Mouse (Mus musculus) liver, embryonic 11.5 days (tissue): ENCODE results near the gene Fam19a4. TPM values are rescaled to one million over a fixed set of nuclear protein-coding genes. Genes with fewer than 3 reads are reported as not detected.
"Not testable (repeated sequence)": the region's sequence is repeated elsewhere in the genome, so short reads cannot be mapped to it uniquely, and the experiment has no call there.

Source experiments
- ATAC-seq: fragments of 200-750 bp; cut with Nextera tagmentation; replicated peaks from 2 replicates; pipeline ENCODE4 v1.8.0; 2017; ENCODE audit warnings: moderate number of reproducible peaks, mild to moderate bottlenecking, moderate TSS enrichment, moderate library complexity; ENCODE audit not compliant: low FRiP score
- DNase-seq: peaks from one replicate; pipeline ENCODE4 v3.0.0-alpha.2; 2017; ENCODE audit warnings: low spot score
- H3K27ac ChIP-seq: fragments of 300-500 bp; sonication (generic); 2 replicates; pipeline ENCODE4 v1.5.1; 2014; ENCODE audit warnings: mild to moderate bottlenecking, low read depth, low read length, control low read depth
- H3K27me3 ChIP-seq: fragments of 300-500 bp; sonication (generic); replicated peaks from 2 replicates; pipeline ENCODE4 v1.6.1; 2014; ENCODE audit warnings: low read length, mixed read lengths; ENCODE audit not compliant: control insufficient read depth, insufficient read depth
- H3K36me3 ChIP-seq: fragments of 300-500 bp; sonication (generic); 2 replicates; pipeline ENCODE4 v1.6.1; 2014; ENCODE audit warnings: mild to moderate bottlenecking, low read length, moderate library complexity, mixed read lengths; ENCODE audit not compliant: control insufficient read depth, insufficient read depth
- H3K4me1 ChIP-seq: fragments of 300-500 bp; sonication (generic); replicated peaks from 2 replicates; pipeline ENCODE4 v1.6.1; 2014; ENCODE audit warnings: low read length, mixed read lengths; ENCODE audit not compliant: control insufficient read depth, insufficient read depth
- H3K4me2 ChIP-seq: fragments of 300-500 bp; sonication (generic); 2 replicates; pipeline ENCODE4 v1.6.1; 2014; ENCODE audit warnings: mild to moderate bottlenecking, control low read depth, moderate library complexity
- H3K4me3 ChIP-seq: fragments of 300-500 bp; sonication (generic); 2 replicates; pipeline ENCODE4 v1.5.1; 2014; ENCODE audit warnings: low read depth, low read length, control low read depth
- H3K9ac ChIP-seq: fragments of 300-500 bp; sonication (generic); 2 replicates; pipeline ENCODE4 v1.6.1; 2014; ENCODE audit warnings: low read depth, low read length, control low read depth
- H3K9me3 ChIP-seq: fragments of 300-500 bp; sonication (generic); 2 replicates; pipeline ENCODE4 v1.6.1; 2016; ENCODE audit warnings: low read length, inconsistent platforms, mixed read lengths; ENCODE audit not compliant: control insufficient read depth
- WGBS: fragments of 180-500 bp; shearing (Covaris S2); extraction: QIAGEN DNeasy Blood & Tissue Kit; methylation state at CpG from one replicate; pipeline ENCODE4 v1.1.7; 2014; 5-methylcytosine and 5-hydroxymethylcytosine counted together
- polyA plus RNA-seq: library from polyadenylated mRNA; unstranded; fragments of >200 nt; fragmentation: Nextera tagmentation; extraction: Ambion mirVana; gene quantifications from 2 replicates; pipeline ENCODE4 v1.2.1, GENCODE M21; 2014

The Fam19a4 gene
- polyA plus RNA-seq, 1 experiment from 2014 or later: not detected

DNA sequence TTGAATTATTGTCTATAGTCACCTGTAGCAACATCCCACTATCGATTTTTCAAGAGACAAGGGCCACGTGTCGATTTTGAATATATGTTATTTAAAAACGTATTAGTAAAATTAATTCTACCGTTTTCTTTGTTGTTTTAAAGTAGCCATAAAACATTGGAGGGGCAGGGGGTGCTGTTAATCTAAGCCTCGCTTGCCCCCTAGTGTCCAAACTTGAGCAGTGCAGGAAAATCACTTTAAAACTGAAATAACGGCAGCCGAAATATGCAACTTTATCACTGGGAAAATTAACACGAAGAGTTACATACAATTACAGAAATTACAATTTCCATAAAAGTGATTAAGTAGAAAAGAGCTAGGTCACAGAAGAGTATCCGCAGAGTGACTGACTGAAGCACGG is 55.2 kb downstream of the Fam19a4 start:
- DNase-seq (no peak), ATAC-seq (no peak)
- Histone ChIP-seq H3K4me1 (no peaks in the 10 kb centered on the region), H3K27ac (no peak overlapping the region), H3K4me3 (no peak overlapping the region), H3K9ac (no peak overlapping the region), H3K36me3 (no peaks in the 10 kb centered on the region), H3K9me3 (no peaks in the 10 kb centered on the region), H3K27me3 (no peaks in the 10 kb centered on the region), H3K4me2 (no peak overlapping the region)
- 20% methylated on average over 11 of the region's 11 CpGs for WGBS

DNA sequence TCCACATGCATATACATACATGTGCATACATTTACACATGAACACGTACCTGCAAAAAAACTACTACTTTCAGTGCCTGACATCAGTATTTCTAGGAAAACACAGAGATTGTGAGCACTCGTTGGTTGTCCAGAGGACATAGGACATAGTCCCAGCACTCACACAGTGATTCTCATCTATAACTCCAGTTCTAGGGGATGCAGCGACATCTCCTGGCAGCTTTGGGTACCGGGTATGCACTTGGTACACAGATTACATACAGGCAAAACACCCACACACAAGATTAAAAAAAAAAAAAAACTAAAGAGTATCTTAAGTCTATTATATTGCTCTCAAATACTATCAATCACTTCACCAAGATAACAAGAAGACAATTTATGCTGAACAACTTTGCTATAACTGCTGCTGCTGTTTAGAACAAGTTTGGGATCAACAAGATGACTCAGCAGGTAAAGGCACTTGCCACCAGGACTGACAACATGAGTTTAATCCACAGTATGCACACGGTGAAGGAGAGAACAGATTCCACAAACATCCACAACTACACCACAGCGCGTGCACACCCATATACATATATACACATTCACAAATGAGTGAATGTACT is 64.6 kb downstream of the Fam19a4 start:
- no peak for ATAC-seq
- H3K9ac ChIP-seq: no peak overlapping the region
- 83% methylated on average over 7 of the region's 7 CpGs for WGBS

DNA sequence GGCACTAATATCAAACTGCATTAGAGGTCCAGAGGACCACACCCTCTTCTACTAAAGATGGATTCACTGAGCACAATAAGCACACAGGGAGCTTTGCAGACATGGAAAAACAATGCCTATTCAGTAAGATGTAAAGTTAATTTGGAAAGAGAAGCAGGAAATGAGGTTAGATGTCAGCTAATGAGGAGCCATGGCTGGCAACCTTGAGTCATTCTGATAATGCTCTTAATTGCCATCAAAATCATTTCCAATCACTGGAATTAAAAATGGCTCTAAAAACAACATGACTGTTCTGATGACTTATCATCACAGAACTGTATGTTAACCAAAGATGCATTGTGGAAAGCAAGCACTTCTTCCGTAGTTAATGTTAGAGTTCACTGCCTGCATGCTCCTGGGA is 68.5 kb downstream of the Fam19a4 start:
- no peak overlapping the region for H3K4me2 ChIP-seq
- 74% methylated on average over 1 of the region's 1 CpGs for WGBS
- no peak overlapping the region for H3K4me3 ChIP-seq
- H3K27me3 ChIP-seq: no peaks in the 10 kb centered on the region
- H3K36me3 ChIP-seq: no peaks in the 10 kb centered on the region
- no peak for ATAC-seq
- H3K27ac ChIP-seq: no peak overlapping the region
- DNase-seq: no peak
- H3K9me3 ChIP-seq: no peaks in the 10 kb centered on the region
- H3K4me1 ChIP-seq: no peaks in the 10 kb centered on the region
- H3K9ac ChIP-seq: no peak overlapping the region

More for the DNA sequence above, 64.6 kb downstream of the Fam19a4 start:
- Histone ChIP-seq H3K27me3 (no peaks in the 10 kb centered on the region), H3K4me1 (no peaks in the 10 kb centered on the region), H3K4me2 (no peak overlapping the region), H3K27ac (no peak overlapping the region), H3K4me3 (no peak overlapping the region), H3K9me3 (no peaks in the 10 kb centered on the region), H3K36me3 (no peaks in the 10 kb centered on the region)
- no peak for DNase-seq

DNA sequence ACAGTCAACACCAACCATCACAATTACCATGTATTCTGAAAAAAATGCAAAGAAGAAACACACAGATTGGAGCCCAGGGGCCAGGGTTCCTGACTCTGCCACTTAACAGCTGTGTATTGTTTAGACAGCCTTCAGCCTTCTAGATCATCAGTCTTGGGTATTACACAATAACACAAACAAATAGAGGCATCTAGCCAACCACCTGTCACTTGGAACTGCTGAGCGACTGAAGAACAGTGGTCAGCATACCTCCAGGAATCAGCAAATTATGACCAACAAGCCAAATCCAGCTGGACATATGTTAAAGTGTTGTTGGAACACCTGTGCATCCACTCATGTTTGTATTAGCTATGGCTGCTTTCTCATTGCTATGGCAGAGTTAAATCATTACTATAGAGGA is 82.7 kb downstream of the Fam19a4 start:
- Histone ChIP-seq H3K27ac (no peak overlapping the region), H3K4me2 (no peak overlapping the region), H3K36me3 (no peaks in the 10 kb centered on the region), H3K4me1 (no peaks in the 10 kb centered on the region), H3K4me3 (no peak overlapping the region), H3K27me3 (no peaks in the 10 kb centered on the region), H3K9me3 (no peaks in the 10 kb centered on the region), H3K9ac (no peak overlapping the region)
- no peak for ATAC-seq
- WGBS: 83% methylated on average over 1 of the region's 1 CpGs
- no peak for DNase-seq

DNA sequence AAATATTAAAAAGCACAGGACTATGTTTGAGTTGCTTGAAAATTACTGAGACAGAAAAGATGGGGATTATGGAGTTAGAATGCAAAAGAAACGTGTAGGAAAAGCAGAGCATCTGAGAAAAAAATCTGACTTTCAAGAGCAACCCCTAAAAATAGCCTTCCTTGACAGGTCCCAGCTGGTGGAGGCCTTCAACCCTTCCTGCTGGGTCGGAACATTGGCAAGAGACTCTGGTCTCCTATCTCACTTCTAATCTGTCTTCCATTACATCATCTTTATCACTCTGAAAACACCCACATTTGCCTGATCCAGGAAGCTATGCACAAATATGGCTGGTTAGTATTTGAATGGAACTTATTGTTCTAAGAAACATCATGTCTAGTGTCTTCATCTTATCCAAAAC is 115.4 kb downstream of the Fam19a4 start:
- no peak overlapping the region for H3K27ac ChIP-seq
- H3K4me1 ChIP-seq: no peaks in the 10 kb centered on the region
- H3K4me2 ChIP-seq: no peak overlapping the region
- no peaks in the 10 kb centered on the region for H3K9me3 ChIP-seq
- no peak overlapping the region for H3K4me3 ChIP-seq
- DNase-seq (no peak), ATAC-seq (no peak)
- H3K9ac ChIP-seq: no peak overlapping the region
- no peaks in the 10 kb centered on the region for H3K36me3 ChIP-seq
- no peaks in the 10 kb centered on the region for H3K27me3 ChIP-seq
- 39% methylated on average over 2 of the region's 2 CpGs for WGBS

DNA sequence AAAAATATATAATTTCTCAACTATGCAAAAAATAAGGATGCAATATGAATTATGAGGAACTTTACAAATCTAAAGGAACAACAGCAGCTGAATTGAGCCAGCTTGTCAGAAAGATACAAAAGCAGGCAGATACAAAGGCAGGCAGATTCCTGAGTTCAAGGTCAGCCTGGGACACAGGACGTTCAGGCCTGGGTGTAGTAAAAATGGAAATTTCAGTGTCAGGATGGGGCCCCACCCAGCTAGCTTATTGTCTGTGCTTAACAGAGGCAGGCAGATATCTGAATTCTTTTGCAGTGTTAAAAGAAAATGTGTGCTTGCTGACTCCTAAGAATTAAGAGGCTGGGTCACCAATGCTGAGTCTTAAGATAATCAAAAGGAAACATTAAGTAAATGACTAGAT is 124.4 kb downstream of the Fam19a4 start:
- Histone ChIP-seq H3K27me3 (no peaks in the 10 kb centered on the region), H3K9ac (no peak overlapping the region), H3K4me2 (no peak overlapping the region), H3K4me3 (no peak overlapping the region), H3K9me3 (no peaks in the 10 kb centered on the region), H3K36me3 (no peaks in the 10 kb centered on the region), H3K4me1 (no peaks in the 10 kb centered on the region), H3K27ac (no peak overlapping the region)
- 74% methylated on average over 1 of the region's 1 CpGs for WGBS
- ATAC-seq (no peak), DNase-seq (no peak)

DNA sequence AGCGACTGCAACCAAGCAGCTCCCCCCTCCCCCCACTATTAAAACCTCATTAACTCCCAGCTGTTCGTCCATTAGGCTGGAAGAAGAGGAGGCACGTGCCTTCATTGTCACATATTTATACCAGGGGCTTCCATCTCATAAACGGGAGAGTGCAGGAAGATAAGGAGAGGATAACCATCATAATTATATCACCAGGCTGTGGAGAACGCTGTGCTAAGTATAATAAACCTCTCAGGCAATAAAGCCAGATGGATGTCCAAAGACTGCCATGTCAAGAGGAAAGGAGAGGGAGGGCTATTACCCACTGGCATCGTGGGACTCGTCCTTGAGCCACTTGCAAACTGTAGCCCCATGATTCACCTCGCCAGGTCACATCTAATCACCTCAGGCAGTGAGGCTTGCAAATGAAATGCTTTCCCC is 151.1 kb downstream of the Fam19a4 start:
- Histone ChIP-seq H3K9ac (no peak overlapping the region), H3K27ac (no peak overlapping the region), H3K27me3 (no peaks in the 10 kb centered on the region), H3K4me3 (no peak overlapping the region), H3K36me3 (no peaks in the 10 kb centered on the region), H3K4me1 (no peaks in the 10 kb centered on the region), H3K9me3 (no peaks in the 10 kb centered on the region), H3K4me2 (no peak overlapping the region)
- ATAC-seq (no peak), DNase-seq (no peak)
- WGBS: 57% methylated on average over 8 of the region's 8 CpGs

DNA sequence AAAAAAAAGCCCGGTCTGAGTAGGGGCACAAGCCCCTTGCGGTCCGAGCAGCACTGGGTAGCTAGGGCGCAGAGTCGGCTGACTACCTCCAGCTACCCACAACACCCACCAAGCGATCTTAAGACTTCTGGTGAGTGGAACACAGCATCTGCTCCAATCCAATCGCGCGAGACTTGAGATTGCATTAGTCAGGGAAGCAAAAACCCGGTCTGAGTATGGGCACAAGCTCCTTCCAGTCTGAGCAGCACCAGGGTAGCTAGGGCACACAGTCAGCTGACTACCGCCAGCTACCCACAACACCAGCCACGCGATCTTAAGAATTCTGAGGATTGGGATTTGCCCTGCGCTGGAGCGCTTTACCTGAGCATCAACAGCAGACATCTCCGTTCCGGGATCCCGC is 183.1 kb downstream of the Fam19a4 start:
- WGBS: 84% methylated on average over 17 of the region's 18 CpGs
- not testable (repeated sequence) for H3K27ac ChIP-seq, H3K27me3 ChIP-seq, H3K36me3 ChIP-seq, DNase-seq, H3K4me3 ChIP-seq, H3K9ac ChIP-seq, H3K4me1 ChIP-seq, H3K9me3 ChIP-seq, H3K4me2 ChIP-seq, ATAC-seq

DNA sequence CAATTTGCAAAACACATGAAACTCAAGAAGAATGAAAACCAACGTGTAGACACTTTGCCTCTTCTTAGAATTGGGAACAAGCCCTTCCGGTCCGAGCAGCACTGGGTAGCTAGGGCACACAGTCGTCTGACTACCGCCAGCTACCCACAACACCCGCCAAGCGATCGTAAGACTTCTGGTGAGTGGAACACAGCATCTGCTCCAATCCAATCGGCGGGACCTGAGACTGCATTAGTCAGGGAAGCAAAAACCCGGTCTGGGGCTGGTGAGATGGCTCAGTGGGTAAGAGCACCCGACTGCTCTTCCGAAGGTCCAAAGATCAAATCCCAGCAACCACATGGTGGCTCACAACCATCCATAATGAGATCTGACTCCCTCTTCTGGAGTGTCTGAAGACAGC is 183.6 kb downstream of the Fam19a4 start:
- not testable (repeated sequence) for H3K9ac ChIP-seq, H3K4me1 ChIP-seq, H3K9me3 ChIP-seq, H3K27me3 ChIP-seq, H3K4me3 ChIP-seq, H3K27ac ChIP-seq, DNase-seq, ATAC-seq, H3K4me2 ChIP-seq, H3K36me3 ChIP-seq
- 88% methylated on average over 13 of the region's 13 CpGs for WGBS
